Mouse (Mus musculus): ENCODE results near the gene Gm26558.

Gm26558 gene

GRCm38 (mm10) chr2:70648271-70648670 lies 13.6 kb downstream of the Gm26558 start:
- DNase-seq (ENCODE audit: extremely low spot score, low spot score): no peak

GRCm38 (mm10) chr2:70647681-70648080 lies 14.2 kb downstream of the Gm26558 start:
- no peak for DNase-seq (ENCODE audit: extremely low spot score, low spot score)

DNA sequence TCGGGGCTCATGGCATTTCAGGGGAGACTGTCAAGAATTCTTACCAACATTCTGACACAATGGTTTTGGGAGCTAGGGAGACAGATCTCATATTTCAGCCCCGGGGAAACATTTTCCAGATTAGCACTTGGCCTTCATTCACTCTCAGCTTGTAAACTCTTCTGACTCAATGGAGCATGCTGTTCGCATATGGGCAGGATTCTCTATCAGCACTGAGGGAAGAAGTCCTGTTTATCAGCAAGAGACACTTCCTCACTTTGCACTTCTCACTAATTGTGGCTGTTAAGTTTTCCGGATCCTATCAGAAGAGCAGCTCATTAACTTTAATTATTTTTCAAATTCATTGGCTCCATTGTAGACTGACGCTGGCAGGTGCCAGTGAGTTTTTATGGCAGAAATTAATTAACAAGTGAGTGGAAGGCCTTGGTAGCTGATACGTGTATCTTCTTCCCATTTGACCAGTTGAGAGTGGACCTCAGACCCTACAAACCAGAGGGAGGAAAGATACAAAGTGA lies 16.6 kb downstream of the Gm26558 start:
- no peak for DNase-seq (ENCODE audit: extremely low spot score, low spot score)

- no peak for DNase-seq (ENCODE audit: extremely low spot score, low spot score)
These were observed 18.8 kb downstream of the Gm26558 start for GRCm38 (mm10) chr2:70642971-70643565.

DNA sequence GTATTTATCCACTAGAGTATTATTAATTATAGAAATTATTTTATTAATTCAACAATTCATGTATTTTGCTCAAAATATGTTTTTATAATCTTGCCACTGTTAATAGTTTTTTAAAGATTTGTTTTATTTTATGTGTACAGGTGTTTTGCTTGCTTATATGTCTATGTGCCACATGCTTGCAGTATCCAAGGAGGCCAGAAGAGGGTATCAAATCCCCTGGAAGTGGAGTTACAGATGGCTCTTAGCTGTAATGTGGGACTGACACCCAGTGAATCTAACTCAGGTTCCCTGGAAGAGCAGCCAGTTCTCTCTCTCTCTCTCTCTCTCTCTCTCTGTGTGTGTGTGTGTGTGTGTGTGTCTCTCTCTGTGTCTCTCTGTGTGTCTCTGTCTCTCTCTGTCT lies 20.9 kb downstream of the Gm26558 start:
- DNase-seq (ENCODE audit: extremely low spot score, low spot score): no peak

- no peak for DNase-seq (ENCODE audit: extremely low spot score, low spot score)
These were observed 27.7 kb downstream of the Gm26558 start for GRCm38 (mm10) chr2:70634028-70634690.

- no peak for DNase-seq (ENCODE audit: extremely low spot score, low spot score)
These were observed 29.5 kb downstream of the Gm26558 start for GRCm38 (mm10) chr2:70632412-70632811.

GRCm38 (mm10) chr2:70631321-70631720 lies 30.6 kb downstream of the Gm26558 start:
- no peak for DNase-seq (ENCODE audit: extremely low spot score, low spot score)

- no peak for DNase-seq (ENCODE audit: extremely low spot score, low spot score)
These were observed 32.0 kb downstream of the Gm26558 start for GRCm38 (mm10) chr2:70629921-70630320.

DNA sequence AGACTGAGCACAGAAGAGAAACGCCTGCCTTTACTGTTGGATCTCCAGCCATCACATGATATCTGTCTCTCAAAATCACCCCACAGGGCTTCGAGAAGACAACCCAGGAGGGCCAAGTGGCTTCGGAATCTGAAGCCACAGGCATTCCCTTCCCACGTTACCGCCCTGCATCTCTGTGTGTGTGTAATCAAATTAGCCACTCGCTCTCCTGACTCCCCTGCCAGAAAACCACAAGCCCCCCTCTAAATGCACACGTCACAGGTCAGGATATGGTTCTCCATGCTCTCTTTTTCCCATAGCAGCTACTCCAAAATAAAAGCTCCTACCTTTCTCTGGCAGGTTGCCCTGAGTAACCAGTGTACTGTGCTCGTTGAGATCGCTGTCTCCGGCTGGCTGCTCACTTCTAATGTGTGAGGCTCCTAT lies 32.6 kb downstream of the Gm26558 start:
- no peak for DNase-seq (ENCODE audit: extremely low spot score, low spot score)

- no peak for DNase-seq (ENCODE audit: extremely low spot score, low spot score)
These were observed 33.5 kb downstream of the Gm26558 start for GRCm38 (mm10) chr2:70628397-70628796.

- no peak for DNase-seq (ENCODE audit: extremely low spot score, low spot score)
These were observed 36.1 kb downstream of the Gm26558 start for GRCm38 (mm10) chr2:70625761-70626160.

DNA sequence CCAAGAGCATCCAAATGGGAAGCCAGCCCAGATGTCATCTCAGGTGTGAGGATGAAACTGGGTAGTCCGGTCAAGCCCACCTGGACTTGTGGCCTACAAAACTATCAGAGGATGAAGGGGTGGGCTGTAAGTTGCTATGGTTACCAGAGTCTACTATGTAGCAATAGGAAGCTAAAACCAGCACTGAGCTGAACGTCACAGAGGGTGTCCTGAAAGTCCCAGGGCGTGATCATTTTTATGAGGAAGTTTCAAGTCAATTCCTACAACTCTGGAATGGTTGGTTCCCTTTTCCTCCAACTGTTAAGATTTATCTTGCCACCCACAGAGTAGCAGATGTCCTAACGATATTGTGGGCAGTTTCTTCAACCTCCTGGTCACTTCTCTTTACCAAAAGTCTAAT lies 39.7 kb downstream of the Gm26558 start:
- DNase-seq (ENCODE audit: extremely low spot score, low spot score): no peak

- peak; percentile 51 for DNase-seq (ENCODE audit: extremely low spot score, low spot score)
These were observed 41.7 kb downstream of the Gm26558 start for GRCm38 (mm10) chr2:70620225-70620624.

DNA sequence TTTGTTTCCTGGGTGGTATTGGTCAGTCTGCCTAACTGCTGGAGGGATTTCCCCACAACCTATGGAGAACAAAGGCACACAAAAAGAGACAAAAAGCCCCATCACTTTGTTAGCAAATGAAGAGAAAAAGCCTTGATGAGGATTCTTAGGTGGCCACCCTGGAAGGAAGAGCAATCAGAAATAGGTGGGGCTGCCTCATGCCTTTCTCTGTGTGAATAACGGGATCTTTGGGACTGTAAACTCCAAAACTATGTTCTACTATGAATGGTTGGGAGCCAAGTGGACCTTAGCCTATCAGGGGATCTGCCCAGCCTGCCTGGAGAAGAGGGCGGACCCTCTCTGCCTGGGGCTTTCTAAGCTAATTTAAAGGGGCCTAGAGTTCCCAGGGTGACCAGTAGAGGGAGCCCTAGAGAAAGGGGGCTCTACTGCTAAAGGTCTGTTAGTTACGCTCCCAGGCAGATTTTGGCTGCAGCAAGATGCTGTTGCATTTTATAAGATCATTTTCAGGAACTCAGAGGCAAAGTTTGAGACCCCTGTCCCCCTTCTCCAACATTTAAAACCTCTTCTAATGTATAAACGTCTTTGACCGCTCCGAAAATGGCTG lies 42.6 kb downstream of the Gm26558 start:
- DNase-seq (ENCODE audit: extremely low spot score, low spot score): no peak

- DNase-seq (ENCODE audit: extremely low spot score, low spot score): no peak
These were observed 45.3 kb downstream of the Gm26558 start for GRCm38 (mm10) chr2:70616617-70617016.

GRCm38 (mm10) chr2:70616076-70616475 lies 45.8 kb downstream of the Gm26558 start:
- no peak for DNase-seq (ENCODE audit: extremely low spot score, low spot score)

- no peak for DNase-seq (ENCODE audit: extremely low spot score, low spot score)
These were observed 47.1 kb downstream of the Gm26558 start for GRCm38 (mm10) chr2:70614745-70615351.
